Mouse (Mus musculus) embryonic facial prominence, embryonic 15.5 days (tissue): ENCODE measurements around the gene Art2b. TPM values are rescaled to one million over a fixed set of nuclear protein-coding genes. Genes with fewer than 3 reads are reported as not detected.
"Not testable (repeated sequence)": the region's sequence is repeated elsewhere in the genome, so short reads cannot be mapped to it uniquely, and the experiment has no call there.

Experiments
- ATAC-seq: fragments of 200-750 bp; cut with Nextera tagmentation; 2 replicates; pipeline ENCODE4 v1.8.0; 2017; ENCODE audit warnings: low read depth, moderate TSS enrichment; ENCODE audit not compliant: insufficient number of reproducible peaks, low FRiP score, low TSS enrichment
- H3K27ac ChIP-seq: fragments of 300-500 bp; sonication (generic); replicated peaks from 2 replicates; pipeline ENCODE4 v1.5.1; 2015; ENCODE audit warnings: mild to moderate bottlenecking, inconsistent platforms
- H3K27me3 ChIP-seq: fragments of 300-500 bp; sonication (generic); 2 replicates; pipeline ENCODE4 v1.6.1; 2015; ENCODE audit warnings: inconsistent platforms
- H3K36me3 ChIP-seq: fragments of 300-500 bp; sonication (generic); 2 replicates; pipeline ENCODE4 v1.6.1; 2015; ENCODE audit warnings: mild to moderate bottlenecking, inconsistent platforms
- H3K4me1 ChIP-seq: fragments of 300-500 bp; sonication (generic); 2 replicates; pipeline ENCODE4 v1.6.1; 2015; ENCODE audit warnings: inconsistent platforms
- H3K4me2 ChIP-seq: fragments of 300-500 bp; sonication (generic); replicated peaks from 2 replicates; pipeline ENCODE4 v1.6.1; 2015; ENCODE audit warnings: mild to moderate bottlenecking, inconsistent platforms
- H3K4me3 ChIP-seq: fragments of 300-500 bp; sonication (generic); replicated peaks from 2 replicates; pipeline ENCODE4 v1.5.1; 2015; ENCODE audit warnings: mild to moderate bottlenecking, inconsistent platforms
- H3K9ac ChIP-seq: fragments of 300-500 bp; sonication (generic); 2 replicates; pipeline ENCODE4 v1.6.1; 2015; ENCODE audit warnings: inconsistent platforms
- H3K9me3 ChIP-seq: fragments of 300-500 bp; sonication (generic); replicated peaks from 2 replicates; pipeline ENCODE4 v1.6.1; 2016; ENCODE audit warnings: inconsistent platforms
- WGBS: fragments of 180-500 bp; shearing (Covaris S2); methylation state at CpG from one replicate; pipeline ENCODE4 v1.1.7; 2015; 5-methylcytosine and 5-hydroxymethylcytosine counted together
- polyA plus RNA-seq: library from polyadenylated mRNA; unstranded; fragments of >200 nt; fragmentation: Nextera tagmentation; extraction: Ambion mirVana; gene quantifications from 2 replicates; pipeline ENCODE4 v1.2.1, GENCODE M21; 2015

The Art2b gene
- polyA plus RNA-seq, 1 experiment from 2014 or later: not detected

DNA sequence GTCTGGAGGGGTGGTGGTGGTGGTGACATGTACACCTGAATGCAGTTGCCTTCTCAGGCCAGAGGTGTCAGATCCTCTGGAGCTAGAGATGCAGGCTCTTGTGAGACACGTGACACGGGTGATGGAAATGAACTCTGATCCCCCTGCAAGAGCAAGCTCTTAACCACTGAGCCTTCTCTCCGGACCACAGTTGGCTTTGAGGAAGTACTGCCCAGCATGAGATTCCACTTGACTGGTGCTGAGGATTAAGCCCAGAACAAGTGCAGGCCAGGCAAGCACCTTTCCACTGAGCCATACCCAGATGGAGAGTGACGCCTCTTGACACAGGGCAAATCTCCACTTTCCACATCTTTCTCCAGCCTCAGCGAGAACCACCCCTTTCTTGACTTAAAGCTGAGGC lies 26.0 kb downstream of the Art2b start:
- H3K4me1 ChIP-seq: not testable (repeated sequence)

DNA sequence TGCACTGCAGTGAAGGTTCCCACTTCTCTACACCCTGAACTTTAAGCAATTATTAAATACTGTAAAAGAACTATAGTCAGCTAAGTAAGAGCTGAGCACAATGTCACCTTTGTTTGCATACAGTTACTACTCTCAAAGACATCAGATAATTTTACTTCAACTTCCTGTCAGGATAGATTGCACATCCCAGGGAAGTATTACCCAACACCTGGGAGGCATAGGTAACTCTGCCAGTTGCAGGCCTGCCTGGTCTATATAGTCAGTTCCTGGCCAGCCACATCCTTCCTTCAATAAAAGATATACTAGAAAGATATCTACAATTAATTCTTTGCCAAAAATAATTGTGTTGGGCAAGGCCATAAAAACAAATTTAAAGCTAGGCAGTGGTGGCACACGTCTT lies 28.0 kb downstream of the Art2b start:
- Histone ChIP-seq H3K4me2 (no peak overlapping the region), H3K27ac (no peak overlapping the region)
- 59% methylated on average over 1 of the region's 1 CpGs for WGBS

More for the DNA sequence above, 26.0 kb downstream of the Art2b start:
- H3K9ac ChIP-seq, H3K4me3 ChIP-seq, H3K27ac ChIP-seq, H3K4me2 ChIP-seq, H3K9me3 ChIP-seq, H3K36me3 ChIP-seq, ATAC-seq, H3K27me3 ChIP-seq: not testable (repeated sequence)
- WGBS: 72% methylated on average over 5 of the region's 5 CpGs

DNA sequence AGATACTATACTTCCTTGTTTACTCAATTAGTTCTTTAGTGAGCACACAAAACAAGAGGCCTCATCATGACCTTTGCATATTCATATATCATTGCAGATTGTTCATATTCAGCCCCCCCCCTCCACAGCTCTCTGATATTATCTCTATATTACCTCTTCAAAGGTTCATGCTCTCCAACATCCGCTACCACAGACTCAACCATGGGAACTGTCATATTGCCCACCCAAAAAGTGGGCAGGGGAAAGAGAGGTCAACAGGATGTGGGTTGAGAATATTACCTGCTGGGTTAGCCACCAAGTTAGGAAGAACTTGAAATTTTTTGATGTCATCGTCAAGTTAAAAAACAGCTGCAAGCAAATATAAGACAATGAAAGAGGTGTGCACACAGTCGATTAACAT lies 29.9 kb downstream of the Art2b start:
- not testable (repeated sequence) for H3K9me3 ChIP-seq, H3K4me1 ChIP-seq, H3K4me2 ChIP-seq, H3K4me3 ChIP-seq, H3K27me3 ChIP-seq, ATAC-seq, H3K9ac ChIP-seq, H3K36me3 ChIP-seq, H3K27ac ChIP-seq
- WGBS: 89% methylated on average over 3 of the region's 3 CpGs

More for the DNA sequence above, 28.0 kb downstream of the Art2b start:
- Histone ChIP-seq H3K9ac (no peak overlapping the region), H3K36me3 (no peaks in the 10 kb centered on the region), H3K4me1 (no peaks in the 10 kb centered on the region), H3K9me3 (no peaks in the 10 kb centered on the region), H3K4me3 (no peak overlapping the region), H3K27me3 (no peaks in the 10 kb centered on the region)
- ATAC-seq: no peak

DNA sequence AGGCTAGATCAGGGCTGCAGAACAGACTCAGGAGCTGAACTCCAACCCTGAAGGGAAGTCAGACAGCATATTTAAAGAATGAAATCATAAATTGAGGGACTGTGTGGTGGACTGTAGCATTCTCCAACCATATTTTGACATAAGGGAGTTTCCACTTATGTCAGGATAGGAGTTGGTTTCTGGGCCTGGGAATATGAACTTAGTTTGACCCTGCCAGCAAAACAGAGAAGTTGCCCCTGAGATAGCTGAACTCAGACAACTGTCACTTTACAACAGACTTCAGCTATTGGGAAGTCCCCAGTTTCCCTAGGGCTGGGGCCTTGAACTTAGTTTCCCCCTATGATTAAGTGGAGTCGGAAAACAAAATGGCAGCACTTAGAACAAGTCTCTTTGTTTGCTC lies 33.9 kb downstream of the Art2b start:
- no peaks in the 10 kb centered on the region for H3K27me3 ChIP-seq
- no peak for ATAC-seq
- H3K36me3 ChIP-seq: no peaks in the 10 kb centered on the region
- H3K9me3 ChIP-seq: no peaks in the 10 kb centered on the region
- no peak overlapping the region for H3K27ac ChIP-seq
- H3K9ac ChIP-seq: no peak overlapping the region
- no peaks in the 10 kb centered on the region for H3K4me1 ChIP-seq
- H3K4me2 ChIP-seq: no peak overlapping the region
- WGBS: 97% methylated on average over 1 of the region's 1 CpGs
- H3K4me3 ChIP-seq: no peak overlapping the region

DNA sequence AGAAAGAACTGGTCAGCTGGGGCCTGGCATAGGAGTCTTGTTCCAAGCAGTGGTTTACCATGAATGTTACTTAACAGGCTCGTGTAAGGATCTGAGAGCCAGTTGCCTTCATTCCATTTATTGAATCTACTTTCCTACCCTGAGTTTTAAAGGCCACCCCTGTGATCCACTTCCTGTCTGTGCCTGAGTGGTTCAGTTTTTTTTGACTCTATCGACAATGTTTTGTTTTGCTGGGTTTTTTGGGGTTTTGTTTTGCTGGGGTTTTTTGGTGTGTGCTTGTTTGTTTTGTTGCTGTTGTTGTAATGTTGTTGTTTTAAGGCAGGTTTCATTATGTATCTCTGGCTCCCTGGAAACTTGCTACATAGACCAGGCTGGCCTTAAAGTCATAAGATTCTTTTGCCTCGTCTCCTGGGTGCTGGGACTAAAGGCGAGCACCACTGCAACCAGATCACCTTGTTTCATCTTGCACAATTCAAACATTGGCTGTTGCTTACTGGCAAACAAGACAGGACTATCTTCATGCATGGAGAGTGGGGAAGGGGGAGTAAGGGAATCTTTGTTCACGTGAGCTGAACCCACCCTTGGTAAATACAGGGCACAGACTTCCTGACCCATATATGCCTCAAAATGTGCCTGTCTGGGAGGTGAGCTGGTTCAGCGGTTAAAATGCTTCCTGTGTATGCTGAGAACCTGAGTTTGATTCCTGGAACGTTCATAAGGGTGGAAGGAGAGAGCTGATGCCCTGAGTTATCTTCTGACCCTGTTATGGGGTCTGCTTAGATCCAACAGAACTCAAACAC lies 34.5 kb downstream of the Art2b start:
- no peak overlapping the region for H3K9ac ChIP-seq
- no peaks in the 10 kb centered on the region for H3K36me3 ChIP-seq
- no peak overlapping the region for H3K4me2 ChIP-seq
- no peak overlapping the region for H3K4me3 ChIP-seq
- no peaks in the 10 kb centered on the region for H3K9me3 ChIP-seq
- no peak for ATAC-seq
- no peaks in the 10 kb centered on the region for H3K27me3 ChIP-seq
- no peaks in the 10 kb centered on the region for H3K4me1 ChIP-seq
- no peak overlapping the region for H3K27ac ChIP-seq
- WGBS: 61% methylated on average over 7 of the region's 7 CpGs

DNA sequence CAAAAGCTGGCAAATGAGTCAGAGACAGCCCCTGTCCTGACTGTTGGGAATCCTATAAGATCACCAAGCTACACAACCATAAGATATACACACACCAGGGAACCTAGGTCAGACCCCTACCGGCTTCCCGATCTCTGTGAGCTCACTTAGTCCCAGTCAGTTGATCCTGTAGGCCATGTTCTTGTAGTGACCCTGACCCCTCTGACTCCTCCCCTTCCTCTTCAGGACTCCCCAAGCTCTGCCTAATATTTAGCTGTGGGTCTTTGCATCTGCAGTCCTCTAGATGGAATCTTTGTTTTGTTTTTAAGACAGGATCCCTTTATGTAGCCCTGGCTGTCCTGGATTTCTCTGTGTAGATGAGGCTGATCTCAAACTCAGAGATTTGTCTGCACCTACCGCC lies 36.1 kb downstream of the Art2b start:
- H3K4me2 ChIP-seq: no peak overlapping the region

DNA sequence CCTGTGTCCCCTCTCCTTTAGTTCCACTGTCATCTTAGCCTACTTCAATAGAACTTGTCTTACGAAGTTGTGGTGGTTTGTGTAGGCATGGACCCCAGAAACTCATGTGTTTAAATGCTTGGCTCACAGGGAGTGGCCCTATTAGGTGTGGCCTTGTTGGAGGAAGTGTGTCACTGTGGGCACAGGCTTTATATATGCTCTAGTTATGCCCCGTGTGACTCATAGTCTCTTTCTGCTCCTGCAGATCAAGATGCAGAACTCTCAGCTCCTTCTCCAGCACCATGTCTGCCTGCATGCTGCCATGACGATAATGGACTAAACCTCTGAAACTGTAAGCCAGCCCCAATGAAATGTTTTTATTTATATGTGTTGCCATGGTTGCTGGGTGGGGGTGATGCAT lies 37.7 kb downstream of the Art2b start:
- H3K9ac ChIP-seq: no peak overlapping the region
- no peaks in the 10 kb centered on the region for H3K27me3 ChIP-seq
- H3K4me3 ChIP-seq: no peak overlapping the region
- H3K4me1 ChIP-seq: no peaks in the 10 kb centered on the region
- ATAC-seq: no peak
- no peaks in the 10 kb centered on the region for H3K36me3 ChIP-seq
- no peak overlapping the region for H3K4me2 ChIP-seq
- 73% methylated on average over 3 of the region's 3 CpGs for WGBS
- no peak overlapping the region for H3K27ac ChIP-seq
- H3K9me3 ChIP-seq: no peaks in the 10 kb centered on the region

More for the DNA sequence above, 36.1 kb downstream of the Art2b start:
- Histone ChIP-seq H3K4me3 (no peak overlapping the region), H3K9ac (no peak overlapping the region), H3K36me3 (no peaks in the 10 kb centered on the region), H3K27me3 (no peaks in the 10 kb centered on the region), H3K27ac (no peak overlapping the region), H3K9me3 (no peaks in the 10 kb centered on the region), H3K4me1 (no peaks in the 10 kb centered on the region)
- 89% methylated on average over 3 of the region's 3 CpGs for WGBS
- no peak for ATAC-seq

DNA sequence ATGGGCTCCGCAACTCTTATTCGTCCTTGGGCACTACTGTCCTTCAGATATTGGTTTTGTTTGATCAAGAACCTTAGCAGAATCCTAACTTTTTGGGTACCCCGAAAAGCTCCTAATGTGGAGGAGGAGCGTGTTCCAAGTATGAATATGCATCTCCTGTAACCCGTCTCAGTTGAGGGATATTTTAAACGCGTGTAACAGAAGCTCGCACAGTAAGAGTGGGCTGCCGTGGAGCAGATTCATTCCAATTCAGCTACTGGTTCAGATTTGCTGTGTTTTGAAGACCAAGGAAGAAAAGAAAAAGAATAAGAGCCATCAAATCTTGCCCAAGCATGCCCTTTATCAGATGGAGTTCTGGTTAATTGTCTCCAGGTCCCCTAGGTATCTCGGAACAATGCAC lies 43.7 kb downstream of the Art2b start:
- no peak for ATAC-seq
- Histone ChIP-seq H3K9me3 (no peaks in the 10 kb centered on the region), H3K36me3 (no peaks in the 10 kb centered on the region), H3K27me3 (no peaks in the 10 kb centered on the region), H3K4me1 (0 out of 2 replicates have a peak, but pooled peaks cover 3% of the 10 kb centered on the region), H3K9ac (no peak overlapping the region), H3K4me3 (no peak overlapping the region), H3K4me2 (no peak overlapping the region), H3K27ac (no peak overlapping the region)
- WGBS: 66% methylated on average over 10 of the region's 10 CpGs

DNA sequence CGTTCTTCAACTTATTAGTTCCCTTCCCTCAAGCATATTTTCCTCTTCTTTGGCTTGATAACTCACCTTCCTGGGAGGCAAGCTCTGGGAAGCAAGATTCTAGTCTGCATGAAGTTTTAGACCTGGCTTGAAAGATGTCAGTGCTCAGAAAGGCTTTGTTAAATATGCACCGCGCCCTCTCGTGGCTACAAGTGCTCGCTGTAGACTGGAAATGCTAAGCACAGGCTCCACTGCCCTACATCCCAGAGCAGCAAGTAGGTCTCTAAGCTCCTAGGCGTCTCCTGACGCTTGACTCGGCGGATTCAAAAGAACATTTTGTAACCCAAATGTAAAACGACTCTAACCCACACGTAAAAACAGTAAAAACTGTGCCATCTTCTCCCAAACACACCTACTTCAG lies 44.3 kb downstream of the Art2b start:
- no peak for ATAC-seq
- Histone ChIP-seq H3K27ac (no peak overlapping the region), H3K36me3 (no peaks in the 10 kb centered on the region), H3K4me1 (0 out of 2 replicates have a peak, but pooled peaks cover 3% of the 10 kb centered on the region), H3K4me3 (no peak overlapping the region), H3K9me3 (no peaks in the 10 kb centered on the region), H3K4me2 (no peak overlapping the region), H3K27me3 (no peaks in the 10 kb centered on the region), H3K9ac (no peak overlapping the region)
- WGBS: 2% methylated on average over 11 of the region's 11 CpGs

DNA sequence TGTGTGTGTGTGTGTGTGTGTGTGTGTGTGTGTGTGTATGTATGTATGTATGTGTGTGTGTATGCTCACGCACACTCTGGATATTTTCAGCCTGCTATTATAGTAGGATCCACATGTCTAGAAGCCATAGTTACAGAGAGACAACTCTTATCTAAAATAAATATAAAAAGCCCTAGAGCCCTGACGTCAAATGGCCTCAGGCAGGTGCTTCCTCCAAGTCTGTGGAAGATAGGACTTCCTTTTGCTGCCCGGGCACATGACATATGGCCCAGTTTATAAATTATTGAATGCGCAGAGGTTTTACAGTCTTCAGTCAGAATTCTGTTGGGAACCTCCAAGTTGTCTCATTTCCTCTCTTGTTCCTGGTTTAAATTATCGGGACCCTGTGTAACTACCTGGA lies 44.7 kb downstream of the Art2b start:
- 62% methylated on average over 5 of the region's 5 CpGs for WGBS

DNA sequence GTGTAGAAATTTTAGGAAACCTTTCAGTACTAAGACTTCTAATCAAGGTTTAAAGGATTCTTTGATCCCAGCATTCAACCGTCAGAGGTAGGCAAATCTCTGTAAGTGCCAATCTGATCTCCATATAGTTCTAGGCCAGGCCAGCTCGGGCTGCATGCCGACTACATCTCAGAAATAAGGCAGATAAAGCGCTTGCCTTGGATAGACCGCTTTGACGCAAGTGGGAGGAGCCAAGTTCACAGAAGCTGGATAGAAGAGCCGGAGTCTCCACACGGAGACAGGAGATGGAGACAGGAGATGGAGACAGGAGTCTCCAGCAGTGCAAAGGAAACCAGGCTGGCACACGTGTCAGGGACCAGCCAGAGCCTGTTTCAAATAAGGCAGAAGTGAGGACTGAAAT lies 45.6 kb downstream of the Art2b start:
- ATAC-seq: no peak
- Histone ChIP-seq H3K9me3 (no peaks in the 10 kb centered on the region), H3K9ac (no peak overlapping the region), H3K4me1 (0 out of 2 replicates have a peak, but pooled peaks cover 3% of the 10 kb centered on the region), H3K27me3 (no peaks in the 10 kb centered on the region), H3K27ac (no peak overlapping the region), H3K4me3 (no peak overlapping the region), H3K4me2 (no peak overlapping the region), H3K36me3 (no peaks in the 10 kb centered on the region)
- 45% methylated on average over 9 of the region's 9 CpGs for WGBS

More for the DNA sequence above, 44.7 kb downstream of the Art2b start:
- Histone ChIP-seq H3K4me2 (no peak overlapping the region), H3K4me3 (no peak overlapping the region), H3K9ac (no peak overlapping the region), H3K9me3 (no peaks in the 10 kb centered on the region), H3K36me3 (no peaks in the 10 kb centered on the region), H3K4me1 (0 out of 2 replicates have a peak, but pooled peaks cover 3% of the 10 kb centered on the region), H3K27ac (no peak overlapping the region), H3K27me3 (no peaks in the 10 kb centered on the region)
- no peak for ATAC-seq
